Mouse (Mus musculus) thymus, adult 2 months (tissue): ENCODE data around the gene Hoxa1. TPM values are rescaled to one million over a fixed set of nuclear protein-coding genes. Genes with fewer than 3 reads are reported as not detected.

ENCODE experiments used
- DNase-seq: peaks from one replicate; pipeline ENCODE4 v3.0.0; 2021
- H3K27ac ChIP-seq: fragments of 200-500 bp; 2 replicates; pipeline ENCODE4 v1.5.1; 2012; ENCODE audit warnings: low read length, control low read depth; ENCODE audit not compliant: control insufficient read depth, insufficient read depth
- H3K27me3 ChIP-seq: fragments of 200-500 bp; 2 replicates; pipeline ENCODE4 v1.6.1; 2012; ENCODE audit warnings: mild to moderate bottlenecking, low read length, moderate library complexity, mixed read lengths; ENCODE audit not compliant: control insufficient read depth, insufficient read depth
- H3K36me3 ChIP-seq: fragments of 200-500 bp; 2 replicates; pipeline ENCODE4 v1.6.1; 2012; ENCODE audit warnings: mild to moderate bottlenecking, low read length, moderate library complexity; ENCODE audit not compliant: control insufficient read depth, insufficient read depth
- H3K4me1 ChIP-seq: fragments of 200-500 bp; replicated peaks from 2 replicates; pipeline ENCODE4 v1.6.1; 2012; ENCODE audit warnings: low read length; ENCODE audit not compliant: control insufficient read depth, insufficient read depth
- H3K4me3 ChIP-seq: fragments of 200-500 bp; 2 replicates; pipeline ENCODE4 v1.5.1; 2012; ENCODE audit warnings: mild to moderate bottlenecking, low read length, control low read depth, moderate library complexity; ENCODE audit not compliant: control insufficient read depth, insufficient read depth
- CTCF ChIP-seq: fragments of 200-500 bp; IDR thresholded peaks from 2 replicates; pipeline ENCODE4 v1.5.1; 2012; ENCODE audit warnings: mild to moderate bottlenecking, control low read depth, low read length, moderate library complexity, borderline replicate concordance; ENCODE audit not compliant: control insufficient read depth, poor library complexity, insufficient read depth; ENCODE audit errors: extremely low read depth
- POLR2A ChIP-seq: fragments of 200-500 bp; IDR thresholded peaks from 2 replicates; pipeline ENCODE4 v1.6.1; 2012; ENCODE audit warnings: mild to moderate bottlenecking, low read length, control low read depth, moderate library complexity; ENCODE audit not compliant: control insufficient read depth, poor library complexity, insufficient read depth; ENCODE audit errors: extremely low read depth
- WGBS: fragments of 180-500 bp; shearing (Covaris S2); methylation state at CpG from one replicate; pipeline ENCODE4 v1.1.7; 2018; 5-methylcytosine and 5-hydroxymethylcytosine counted together
- polyA plus RNA-seq: library from polyadenylated mRNA; depleted of rRNA; stranded (reverse); fragments of >200 nt; gene quantifications from 2 replicates; pipeline ENCODE4 v1.2.3, GENCODE M21; 2012

Gene Hoxa1
- polyA plus RNA-seq, 1 experiment, result 0.63 TPM

- TF ChIP-seq POLR2A (no peak), CTCF (no peak)
- no peak overlapping the region for H3K27ac ChIP-seq
- H3K27me3 ChIP-seq, result peaks cover 12% of the 10 kb centered on the region
- 80% methylated on average over 8 of the region's 8 CpGs for WGBS
- peaks cover 2% of the 10 kb centered on the region; the same call in 1 of the 2 replicates for H3K4me1 ChIP-seq
- H3K36me3 ChIP-seq, result no peaks in the 10 kb centered on the region
- no peak for DNase-seq
- H3K4me3 ChIP-seq, result no peak overlapping the region
These were observed 3.4 kb upstream of the Hoxa1 start for GRCm38 (mm10) chr6:52161336-52162092.

DNA sequence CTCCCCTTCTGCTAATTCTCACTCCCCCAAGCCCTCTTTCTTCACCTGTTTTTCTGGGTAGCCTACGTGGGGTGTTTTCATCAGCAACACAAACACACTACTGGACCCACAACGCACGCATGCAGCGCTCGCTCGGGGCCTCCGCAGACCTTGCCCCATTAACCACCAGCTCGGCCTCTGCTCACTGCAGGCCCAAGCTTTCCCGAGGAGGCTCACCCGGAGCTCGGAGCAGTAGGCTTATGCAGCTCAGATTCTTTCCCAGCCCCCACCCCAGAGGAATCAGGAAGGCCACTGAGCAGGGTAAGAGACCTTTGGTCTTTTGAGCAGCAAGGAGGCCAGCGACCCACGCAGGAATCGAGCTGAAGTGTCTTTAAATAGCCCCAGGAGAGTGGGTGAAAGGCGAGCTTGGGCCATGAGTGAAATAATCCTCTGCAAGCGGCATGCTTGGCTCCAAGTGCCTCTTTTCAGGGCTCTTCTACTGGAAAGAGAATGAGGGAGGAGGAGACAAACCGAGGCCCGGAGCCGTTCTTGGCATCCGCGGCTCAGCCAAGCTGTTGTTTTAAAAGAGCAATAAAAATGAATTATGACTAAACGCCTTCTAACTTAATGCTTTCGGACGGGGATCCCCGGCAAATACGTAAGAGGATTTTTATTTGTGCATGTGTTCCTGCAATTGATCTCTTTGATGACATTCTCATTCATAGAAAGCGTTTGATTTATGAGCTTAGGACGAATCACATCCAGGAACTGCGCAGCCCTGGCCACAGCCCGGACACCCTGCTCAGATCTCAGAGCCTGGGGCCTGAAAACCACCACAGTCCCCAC lies 2.6 kb upstream of the Hoxa1 start:
- Histone ChIP-seq H3K4me3 (no peak overlapping the region), H3K27ac (no peak overlapping the region), H3K36me3 (no peaks in the 10 kb centered on the region), H3K27me3 (peaks cover 12% of the 10 kb centered on the region), H3K4me1 (peaks cover 2% of the 10 kb centered on the region; the same call in 1 of the 2 replicates)
- WGBS, result 43% methylated on average over 30 of the region's 30 CpGs
- no peak for TF ChIP-seq CTCF
- TF ChIP-seq POLR2A, result no peak
- DNase-seq, result no peak

- peaks cover 2% of the 10 kb centered on the region; the same call in 1 of the 2 replicates for H3K4me1 ChIP-seq
- no peak for DNase-seq
- WGBS, result 25% methylated on average over 9 of the region's 9 CpGs
These were observed 1.9 kb upstream of the Hoxa1 start for GRCm38 (mm10) chr6:52159979-52160378.

DNA sequence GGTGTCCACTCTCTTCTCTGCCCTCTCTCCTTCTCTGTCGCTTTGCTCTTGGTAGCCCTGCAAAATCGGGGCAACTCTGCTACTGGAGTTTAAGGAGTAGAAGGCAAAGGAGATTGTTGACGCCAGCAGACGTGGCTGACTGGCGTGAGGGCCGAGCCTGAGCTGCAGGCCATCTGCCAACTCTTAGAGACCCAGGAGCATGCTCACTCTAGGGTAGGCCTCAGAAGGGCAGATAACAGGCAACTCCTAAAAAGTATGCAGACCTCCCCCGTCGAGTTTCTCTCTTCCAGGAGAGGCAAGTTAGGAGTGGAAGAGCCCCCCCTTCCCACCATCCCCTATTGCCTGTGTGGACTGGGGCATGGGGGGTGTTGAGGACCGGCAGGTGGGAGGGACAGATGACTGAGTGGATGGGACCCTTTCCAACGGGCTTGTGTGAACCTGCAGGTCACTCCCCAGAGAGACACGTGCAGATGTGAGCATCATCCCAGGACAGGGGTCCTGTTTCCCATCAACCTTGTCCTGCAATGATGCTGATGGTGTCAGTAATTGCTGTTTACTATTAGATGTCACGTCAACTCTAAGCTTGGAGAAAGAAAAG lies 1.1 kb upstream of the Hoxa1 start:
- TF ChIP-seq CTCF (no peak), POLR2A (no peak)
- WGBS, result 60% methylated on average over 12 of the region's 12 CpGs
- no peak for DNase-seq
- H3K27me3 ChIP-seq, result peaks cover 12% of the 10 kb centered on the region
- peaks cover 2% of the 10 kb centered on the region; the same call in 1 of the 2 replicates for H3K4me1 ChIP-seq
- no peaks in the 10 kb centered on the region for H3K36me3 ChIP-seq
- H3K27ac ChIP-seq, result no peak overlapping the region; the same call in 1 of the 2 replicates
- peak overlapping the region; percentile 42; the same call in 1 of the 2 replicates for H3K4me3 ChIP-seq

More at GRCm38 (mm10) chr6:52159979-52160378, 1.9 kb upstream of the Hoxa1 start:
- H3K27ac ChIP-seq, result no peak overlapping the region
- H3K36me3 ChIP-seq, result no peaks in the 10 kb centered on the region
- H3K27me3 ChIP-seq, result peaks cover 12% of the 10 kb centered on the region
- no peak for TF ChIP-seq POLR2A
- no peak for TF ChIP-seq CTCF
- no peak overlapping the region for H3K4me3 ChIP-seq

DNA sequence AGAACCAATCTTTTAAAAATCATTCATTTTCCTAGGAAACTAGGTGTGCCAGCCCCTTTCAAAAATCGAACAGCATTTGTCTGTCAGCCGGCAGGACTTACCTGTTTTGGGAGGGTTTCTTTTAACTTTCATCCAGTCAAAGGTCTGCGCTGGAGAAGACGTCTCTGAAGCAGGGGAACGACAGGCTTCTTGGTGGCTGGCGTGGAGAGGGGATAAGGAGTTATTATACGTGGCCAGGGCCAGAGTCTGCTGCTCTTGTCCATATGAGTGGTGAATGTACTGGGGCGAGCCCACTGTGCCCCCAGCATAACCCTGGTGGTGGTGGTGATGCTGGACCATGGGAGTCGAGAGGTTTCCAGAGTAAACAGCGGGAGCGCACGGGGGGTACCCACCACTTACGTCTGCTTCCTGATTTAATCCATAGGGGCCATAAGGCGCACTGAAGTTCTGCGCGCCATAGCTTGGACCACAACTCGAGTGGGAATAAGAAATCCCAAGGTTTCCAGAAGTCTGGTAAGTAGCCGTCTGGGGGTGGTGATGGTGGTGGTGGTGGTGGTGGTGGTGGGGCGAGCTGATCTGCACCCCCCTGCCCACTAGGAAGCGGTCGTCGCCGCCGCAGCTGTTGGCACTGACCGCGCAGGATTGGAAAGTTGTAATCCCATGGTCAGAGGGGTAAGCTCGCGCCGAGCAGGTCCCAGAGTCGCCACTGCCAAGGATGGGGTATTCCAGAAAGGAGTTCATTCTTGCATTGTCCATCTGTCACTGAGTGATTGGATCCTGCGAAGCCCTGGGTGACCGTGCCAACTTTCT lies 446 bp downstream of the Hoxa1 start:
- H3K4me1 ChIP-seq, result peaks cover 2% of the 10 kb centered on the region; the same call in 1 of the 2 replicates
- peaks cover 13% of the 10 kb centered on the region; the same call in 1 of the 2 replicates for H3K27me3 ChIP-seq
- DNase-seq, result no peak
- no peaks in the 10 kb centered on the region for H3K36me3 ChIP-seq
- H3K27ac ChIP-seq, result no peak overlapping the region
- 7% methylated on average over 32 of the region's 32 CpGs for WGBS
- peak overlapping the region; percentile 42 for H3K4me3 ChIP-seq
- no peak for TF ChIP-seq POLR2A
- no peak for TF ChIP-seq CTCF

GRCm38 (mm10) chr6:52156551-52157200 lies 1.4 kb downstream of the Hoxa1 start:
- WGBS, result 18% methylated on average over 20 of the region's 20 CpGs
- H3K27me3 ChIP-seq, result peaks cover 16% of the 10 kb centered on the region; the same call in 1 of the 2 replicates
- H3K27ac ChIP-seq, result no peak overlapping the region
- H3K36me3 ChIP-seq, result no peaks in the 10 kb centered on the region
- TF ChIP-seq CTCF (no peak), POLR2A (no peak)
- DNase-seq, result no peak
- H3K4me1 ChIP-seq, result peaks cover 2% of the 10 kb centered on the region; the same call in 1 of the 2 replicates
- no peak overlapping the region for H3K4me3 ChIP-seq
